Mouse (Mus musculus) limb, embryonic 13.5 days (tissue): ENCODE measurements around the gene Sorcs2. TPM values are rescaled to one million over a fixed set of nuclear protein-coding genes. Genes with fewer than 3 reads are reported as not detected.
"Not testable (repeated sequence)": the region's sequence is repeated elsewhere in the genome, so short reads cannot be mapped to it uniquely, and the experiment has no call there.

Source experiments
- ATAC-seq: fragments of 200-750 bp; cut with Nextera tagmentation; 2 replicates; pipeline ENCODE4 v1.8.0; 2017; ENCODE audit warnings: low read depth, moderate number of reproducible peaks, moderate TSS enrichment; ENCODE audit not compliant: low FRiP score
- H3K27ac ChIP-seq: fragments of 300-500 bp; sonication (generic); 2 replicates; pipeline ENCODE4 v1.5.1; 2015; ENCODE audit warnings: inconsistent platforms, mild to moderate bottlenecking, moderate library complexity
- H3K27me3 ChIP-seq: fragments of 300-500 bp; sonication (generic); 2 replicates; pipeline ENCODE4 v1.6.1; 2015; ENCODE audit warnings: mild to moderate bottlenecking, inconsistent platforms
- H3K36me3 ChIP-seq: fragments of 300-500 bp; sonication (generic); 2 replicates; pipeline ENCODE4 v1.6.1; 2015; ENCODE audit warnings: inconsistent platforms, mild to moderate bottlenecking, moderate library complexity
- H3K4me1 ChIP-seq: fragments of 300-500 bp; sonication (generic); 2 replicates; pipeline ENCODE4 v1.6.1; 2015; ENCODE audit warnings: inconsistent platforms
- H3K4me2 ChIP-seq: fragments of 300-500 bp; sonication (generic); replicated peaks from 2 replicates; pipeline ENCODE4 v1.6.1; 2015; ENCODE audit warnings: inconsistent platforms, mild to moderate bottlenecking, moderate library complexity
- H3K4me3 ChIP-seq: fragments of 300-500 bp; sonication (generic); 2 replicates; pipeline ENCODE4 v1.5.1; 2015; ENCODE audit warnings: moderate library complexity, mild to moderate bottlenecking, inconsistent platforms
- H3K9ac ChIP-seq: fragments of 300-500 bp; sonication (generic); 2 replicates; pipeline ENCODE4 v1.6.1; 2015; ENCODE audit warnings: mild to moderate bottlenecking, inconsistent platforms
- H3K9me3 ChIP-seq: fragments of 300-500 bp; sonication (generic); 2 replicates; pipeline ENCODE4 v1.6.1; 2016; ENCODE audit warnings: inconsistent platforms
- WGBS: fragments of 180-500 bp; shearing (Covaris S2); methylation state at CpG from one replicate; pipeline ENCODE4 v1.1.7; 2015; 5-methylcytosine and 5-hydroxymethylcytosine counted together
- polyA plus RNA-seq: library from polyadenylated mRNA; unstranded; fragments of >200 nt; fragmentation: Nextera tagmentation; extraction: Ambion mirVana; gene quantifications from 2 replicates; pipeline ENCODE4 v1.2.1, GENCODE M21; 2015

Sorcs2 gene
- polyA plus RNA-seq, 1 experiment from 2014 or later, result 23.0 TPM

- no peak overlapping the region for H3K27ac ChIP-seq
Measured at GRCm38 (mm10) chr5:36274684-36275394, 123.1 kb downstream of the Sorcs2 start.

DNA sequence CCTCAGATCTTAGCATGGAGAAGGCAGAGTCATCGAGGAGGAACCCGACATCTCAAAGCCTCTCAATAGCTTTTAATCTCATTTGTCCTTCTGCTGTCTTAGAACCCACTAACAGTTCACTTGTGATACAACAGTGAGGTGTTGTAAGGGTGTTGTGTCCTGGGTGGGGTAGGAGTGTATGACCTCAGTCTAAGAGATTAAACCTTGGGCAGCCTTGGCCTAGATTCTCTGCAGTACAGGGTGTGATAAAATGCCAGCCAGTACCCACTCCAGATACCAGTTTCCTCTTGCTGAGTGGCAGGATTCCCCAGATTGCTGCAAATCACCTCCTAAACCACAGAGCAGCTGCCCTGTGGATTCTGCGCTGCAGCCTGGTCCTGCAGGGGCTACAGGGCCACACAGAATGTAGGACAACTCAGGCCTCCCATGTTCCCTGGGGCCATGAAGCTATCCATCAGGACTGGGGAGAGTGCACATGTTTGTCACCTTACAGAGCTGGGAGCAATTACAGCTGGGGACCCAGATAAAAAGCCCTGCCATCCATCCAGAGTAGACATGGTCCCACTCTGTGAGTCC lies 130.7 kb downstream of the Sorcs2 start:
- H3K9ac ChIP-seq, result no peak overlapping the region
- H3K27ac ChIP-seq, result no peak overlapping the region
- no peak overlapping the region for H3K4me3 ChIP-seq
- H3K4me1 ChIP-seq, result no peaks in the 10 kb centered on the region
- peaks cover 3% of the 10 kb centered on the region; the same call in 1 of the 2 replicates for H3K9me3 ChIP-seq
- H3K27me3 ChIP-seq, result no peaks in the 10 kb centered on the region
- H3K4me2 ChIP-seq, result no peak overlapping the region
- H3K36me3 ChIP-seq, result no peaks in the 10 kb centered on the region
- WGBS, result 90% methylated on average over 3 of the region's 3 CpGs
- ATAC-seq, result no peak

More at GRCm38 (mm10) chr5:36274684-36275394, 123.1 kb downstream of the Sorcs2 start:
- Histone ChIP-seq H3K36me3 (no peaks in the 10 kb centered on the region), H3K27me3 (no peaks in the 10 kb centered on the region), H3K4me3 (no peak overlapping the region), H3K4me2 (no peak overlapping the region), H3K4me1 (peaks cover 28% of the 10 kb centered on the region), H3K9ac (no peak overlapping the region), H3K9me3 (peaks cover 3% of the 10 kb centered on the region; the same call in 1 of the 2 replicates)
- no peak for ATAC-seq
- 43% methylated on average over 6 of the region's 6 CpGs for WGBS

- no peak overlapping the region for H3K4me3 ChIP-seq
- peaks cover 30% of the 10 kb centered on the region for H3K4me1 ChIP-seq
- H3K4me2 ChIP-seq, result no peak overlapping the region
- 49% methylated on average over 12 of the region's 12 CpGs for WGBS
- no peaks in the 10 kb centered on the region for H3K36me3 ChIP-seq
- no peaks in the 10 kb centered on the region for H3K27me3 ChIP-seq
- H3K9me3 ChIP-seq, result no peaks in the 10 kb centered on the region
- no peak overlapping the region for H3K9ac ChIP-seq
- H3K27ac ChIP-seq, result peak overlapping the region; percentile 55; the same call in 1 of the 2 replicates
- ATAC-seq, result no peak
Measured at GRCm38 (mm10) chr5:36260862-36261261, 137.1 kb downstream of the Sorcs2 start.

- H3K36me3 ChIP-seq, result no peaks in the 10 kb centered on the region
- H3K9ac ChIP-seq, result no peak overlapping the region
- no peak overlapping the region; the same call in 1 of the 2 replicates for H3K27ac ChIP-seq
- WGBS, result 37% methylated on average over 6 of the region's 6 CpGs
- H3K4me1 ChIP-seq, result peaks cover 39% of the 10 kb centered on the region
- H3K27me3 ChIP-seq, result no peaks in the 10 kb centered on the region
- no peaks in the 10 kb centered on the region for H3K9me3 ChIP-seq
- H3K4me2 ChIP-seq, result no peak overlapping the region
- ATAC-seq, result no peak
- no peak overlapping the region for H3K4me3 ChIP-seq
Measured at GRCm38 (mm10) chr5:36259691-36260124, 138.2 kb downstream of the Sorcs2 start.

DNA sequence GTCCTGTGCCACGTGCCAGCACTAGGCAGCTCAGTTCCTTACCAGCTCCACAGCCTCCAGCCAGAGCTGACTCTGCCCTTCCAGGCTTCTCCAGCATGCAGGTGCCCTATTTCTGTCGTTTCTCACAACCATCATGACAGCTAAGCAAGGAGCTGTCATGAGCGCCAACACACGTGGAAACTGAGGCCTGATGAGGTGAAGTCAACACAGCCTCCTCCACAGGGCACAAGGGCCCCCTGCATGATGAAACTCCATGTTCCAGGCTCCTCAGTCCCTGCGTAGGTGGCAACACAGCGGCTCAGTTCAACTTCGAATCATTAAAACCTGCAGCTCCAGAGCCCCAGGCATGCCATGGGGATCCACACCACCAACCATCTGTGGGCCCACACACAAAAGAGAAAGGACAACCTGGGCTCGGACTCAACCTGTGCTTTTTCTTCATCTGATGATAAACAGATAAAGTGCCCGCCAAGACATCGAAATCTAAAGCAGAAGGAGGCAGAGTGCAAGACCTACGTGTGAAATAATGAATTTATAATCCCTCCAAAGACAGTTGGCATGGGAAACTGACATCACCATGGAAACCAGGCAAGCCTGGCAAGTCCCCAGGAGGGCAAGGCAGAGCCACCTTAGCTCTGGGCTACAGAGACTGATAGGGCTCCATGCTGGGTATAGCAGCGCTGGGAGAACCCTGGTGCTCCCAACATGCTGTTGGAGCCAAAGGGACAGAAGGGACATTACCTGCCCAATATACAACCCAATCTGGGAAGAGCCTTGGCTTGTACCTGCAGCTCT lies 139.4 kb downstream of the Sorcs2 start:
- no peak for ATAC-seq
- 87% methylated on average over 12 of the region's 12 CpGs for WGBS
- Histone ChIP-seq H3K9ac (no peak overlapping the region), H3K4me1 (peaks cover 50% of the 10 kb centered on the region), H3K9me3 (no peaks in the 10 kb centered on the region), H3K36me3 (no peaks in the 10 kb centered on the region), H3K27ac (no peak overlapping the region), H3K27me3 (no peaks in the 10 kb centered on the region), H3K4me2 (no peak overlapping the region), H3K4me3 (no peak overlapping the region)

DNA sequence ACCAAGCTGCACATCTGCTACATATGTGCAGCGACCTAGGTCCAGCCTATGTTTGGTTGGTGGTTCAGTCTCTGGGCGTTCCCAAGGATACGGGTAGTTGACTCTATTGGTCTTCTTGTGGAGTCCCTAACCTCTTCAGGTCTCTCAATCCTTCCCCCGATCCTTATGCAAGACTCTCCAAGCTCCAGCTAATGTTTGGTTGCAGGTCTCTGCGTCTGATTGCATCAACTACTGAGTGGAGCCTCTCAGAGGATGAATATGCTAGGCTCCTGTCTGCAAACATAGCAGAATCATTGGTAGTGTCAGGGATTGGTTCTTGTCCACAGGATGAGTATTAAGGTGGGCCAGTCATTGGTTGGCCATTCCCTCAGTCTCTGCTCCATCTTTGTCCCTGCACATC lies 140.9 kb downstream of the Sorcs2 start:
- H3K27ac ChIP-seq, result no peak overlapping the region
- WGBS, result 89% methylated on average over 5 of the region's 5 CpGs
- no peaks in the 10 kb centered on the region for H3K36me3 ChIP-seq
- no peaks in the 10 kb centered on the region for H3K27me3 ChIP-seq
- H3K9me3 ChIP-seq, result no peaks in the 10 kb centered on the region
- no peak overlapping the region for H3K4me2 ChIP-seq
- no peak for ATAC-seq
- peaks cover 65% of the 10 kb centered on the region for H3K4me1 ChIP-seq
- H3K9ac ChIP-seq, result no peak overlapping the region
- H3K4me3 ChIP-seq, result no peak overlapping the region

DNA sequence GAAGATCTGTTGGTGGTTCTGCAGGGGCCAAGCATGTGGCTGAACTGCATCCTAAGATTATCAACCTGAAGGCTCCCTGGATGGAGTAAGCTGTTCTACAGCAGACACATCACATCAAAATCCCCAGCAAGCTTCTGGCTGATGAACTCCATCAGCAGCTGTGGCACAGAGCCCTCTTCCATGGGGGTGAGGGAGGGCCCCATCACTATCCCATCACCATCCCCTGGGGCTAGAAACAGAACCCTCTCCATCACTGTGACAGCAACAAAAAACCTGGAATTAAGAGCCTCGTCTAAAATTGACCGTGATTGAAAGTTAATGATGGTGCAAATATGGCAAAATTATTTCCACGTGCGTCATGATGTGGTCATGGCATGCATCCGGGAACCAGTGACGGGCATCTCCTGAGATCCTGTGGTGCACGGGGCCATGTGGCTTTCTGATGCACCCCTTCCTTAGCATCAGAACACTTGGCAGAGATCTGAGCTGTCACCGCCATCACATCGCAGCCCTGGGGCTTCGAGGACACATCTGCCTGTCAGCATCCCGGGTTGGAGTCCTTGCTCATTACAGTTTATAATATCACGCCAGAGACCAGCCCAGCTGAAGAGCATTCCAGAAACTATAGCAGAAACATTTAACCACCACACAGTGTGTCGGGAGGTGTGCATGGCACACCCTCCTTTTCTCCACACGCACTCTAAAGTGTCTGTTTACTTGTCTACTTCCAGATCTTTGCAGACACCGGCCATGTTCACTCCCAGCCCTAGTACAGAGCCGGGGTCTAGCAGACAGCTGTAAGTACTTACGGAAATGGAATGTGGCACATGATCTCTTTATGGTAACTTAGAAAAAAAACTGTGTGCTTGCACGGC lies 143.1 kb downstream of the Sorcs2 start:
- H3K9me3 ChIP-seq, result no peaks in the 10 kb centered on the region
- H3K4me2 ChIP-seq, result peak overlapping the region; percentile 28
- H3K27me3 ChIP-seq, result no peaks in the 10 kb centered on the region
- peaks cover 62% of the 10 kb centered on the region for H3K4me1 ChIP-seq
- H3K9ac ChIP-seq, result no peak overlapping the region
- no peaks in the 10 kb centered on the region for H3K36me3 ChIP-seq
- H3K4me3 ChIP-seq, result no peak overlapping the region
- H3K27ac ChIP-seq, result peak overlapping the region; percentile 65; the same call in 1 of the 2 replicates
- ATAC-seq, result peak; percentile 75
- WGBS, result 30% methylated on average over 18 of the region's 18 CpGs

DNA sequence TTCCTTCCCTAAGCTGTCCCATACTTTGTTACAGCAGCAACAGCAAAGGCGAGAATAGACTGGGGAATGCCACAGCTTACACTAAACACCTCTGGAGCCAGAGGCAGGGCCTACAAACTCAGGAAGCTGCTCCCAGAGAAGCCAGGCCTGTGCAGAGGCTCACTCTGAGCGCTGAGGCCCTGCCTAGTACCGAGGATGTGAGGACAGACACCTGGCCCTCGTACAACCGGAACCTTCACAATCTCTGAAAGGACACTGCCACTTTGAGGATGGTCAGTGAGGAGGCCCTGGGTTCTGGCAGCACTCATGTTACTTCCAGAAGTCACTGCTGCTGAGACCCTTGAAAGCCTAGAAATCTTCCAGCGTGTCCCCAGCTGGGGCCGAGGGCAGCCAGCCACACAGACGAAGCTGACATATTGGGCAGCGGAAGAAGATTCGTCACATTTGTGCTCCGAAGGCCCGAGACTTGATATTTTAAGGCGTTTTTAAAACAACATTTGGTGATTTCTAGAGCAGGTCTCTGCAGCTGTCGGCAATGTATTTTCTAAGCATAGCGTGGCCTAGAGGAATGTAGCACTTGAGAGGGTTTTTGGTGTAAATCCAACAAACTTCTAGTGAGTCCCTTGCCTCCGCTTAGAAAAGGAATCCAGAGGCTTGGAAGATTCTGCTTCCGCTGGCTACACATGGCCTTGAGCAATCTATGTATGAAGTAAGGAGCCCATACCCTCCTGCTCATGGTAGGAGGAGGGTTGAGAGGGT lies 145.0 kb downstream of the Sorcs2 start:
- H3K36me3 ChIP-seq, result no peaks in the 10 kb centered on the region
- ATAC-seq, result no peak
- 0 out of 2 replicates have a peak overlapping the region, but pooled peaks have one; percentile 1 for H3K9ac ChIP-seq
- H3K4me3 ChIP-seq, result no peak overlapping the region
- H3K4me1 ChIP-seq, result peaks cover 51% of the 10 kb centered on the region
- no peaks in the 10 kb centered on the region for H3K27me3 ChIP-seq
- no peak overlapping the region for H3K4me2 ChIP-seq
- H3K27ac ChIP-seq, result peak overlapping the region; percentile 61
- WGBS, result 65% methylated on average over 17 of the region's 17 CpGs
- H3K9me3 ChIP-seq, result no peaks in the 10 kb centered on the region

- Histone ChIP-seq H3K9ac (no peak overlapping the region), H3K27me3 (no peaks in the 10 kb centered on the region), H3K27ac (no peak overlapping the region), H3K36me3 (no peaks in the 10 kb centered on the region), H3K4me3 (no peak overlapping the region), H3K4me1 (peaks cover 21% of the 10 kb centered on the region), H3K4me2 (no peak overlapping the region), H3K9me3 (no peaks in the 10 kb centered on the region)
- ATAC-seq, result no peak
- 84% methylated on average over 3 of the region's 3 CpGs for WGBS
Measured at GRCm38 (mm10) chr5:36248022-36248421, 149.9 kb downstream of the Sorcs2 start.

DNA sequence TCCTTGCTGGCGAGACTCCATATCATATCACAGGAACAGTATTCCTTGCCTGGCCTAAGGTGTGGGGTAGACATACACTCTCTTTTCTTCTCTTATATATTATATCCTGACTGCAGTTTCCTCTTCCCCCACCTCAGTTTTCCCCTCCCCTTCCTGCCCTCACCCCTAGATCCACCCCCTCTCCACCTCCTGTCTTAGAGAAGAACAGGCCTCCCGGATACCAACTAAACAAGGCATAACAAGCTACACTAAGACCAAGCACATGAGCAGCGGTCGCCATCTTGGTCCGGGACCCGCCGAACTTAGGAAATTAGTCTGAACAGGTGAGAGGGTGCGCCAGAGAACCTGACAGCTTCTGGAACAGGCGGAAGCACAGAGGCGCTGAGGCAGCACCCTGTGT lies 160.4 kb downstream of the Sorcs2 start:
- H3K9me3 ChIP-seq, result not testable (repeated sequence)

DNA sequence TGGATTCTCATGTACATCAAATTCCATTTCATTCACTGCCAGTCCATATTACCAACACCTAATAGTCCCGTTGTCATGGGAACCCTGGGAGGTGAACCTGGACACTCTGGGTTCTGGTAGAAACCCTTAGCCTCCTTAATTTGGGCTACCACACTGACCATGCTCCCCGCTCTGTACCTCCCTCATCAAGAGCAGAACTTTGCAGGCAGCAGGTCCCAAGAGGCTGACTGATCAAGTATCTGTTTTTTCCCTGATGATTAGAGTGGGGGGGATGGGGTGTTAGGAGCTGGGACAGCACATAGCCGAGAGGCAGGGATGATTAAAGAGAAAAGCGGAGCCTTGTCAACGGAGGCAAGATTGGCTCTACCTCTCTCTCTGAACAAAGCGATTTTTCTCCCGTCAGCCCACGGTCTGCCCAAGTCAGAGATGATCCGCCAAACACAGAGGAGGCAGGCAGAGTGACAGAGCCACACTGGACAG lies 167.6 kb downstream of the Sorcs2 start:
- H3K9ac ChIP-seq, result no peak overlapping the region
- peaks cover 36% of the 10 kb centered on the region for H3K4me1 ChIP-seq
- no peak for ATAC-seq
- no peak overlapping the region for H3K4me2 ChIP-seq
- no peak overlapping the region for H3K4me3 ChIP-seq
- no peaks in the 10 kb centered on the region for H3K36me3 ChIP-seq
- H3K9me3 ChIP-seq, result no peaks in the 10 kb centered on the region
- no peak overlapping the region for H3K27ac ChIP-seq
- H3K27me3 ChIP-seq, result no peaks in the 10 kb centered on the region
- WGBS, result 58% methylated on average over 9 of the region's 9 CpGs

More for the DNA sequence above, 160.4 kb downstream of the Sorcs2 start:
- H3K9ac ChIP-seq, ATAC-seq, H3K27me3 ChIP-seq, H3K4me3 ChIP-seq, H3K4me2 ChIP-seq, H3K4me1 ChIP-seq, H3K36me3 ChIP-seq, H3K27ac ChIP-seq: not testable (repeated sequence)
- WGBS, result 95% methylated on average over 9 of the region's 10 CpGs
